Mouse (Mus musculus) left cerebral cortex, adult 9 months (tissue): ENCODE measurements at regions not wholly inside any gene's neighbourhood (a gene's known extent, or its start where the extent isn't known, plus 50 kb on each side); places are given as distances from the start of the nearest gene placed in this dataset.

Source experiments
- DNase-seq, 2 experiments: peaks; one replicate each; pipeline ENCODE4 v3.0.0; 2022; ENCODE audit warnings: low spot score in 2 of 2

DNA sequence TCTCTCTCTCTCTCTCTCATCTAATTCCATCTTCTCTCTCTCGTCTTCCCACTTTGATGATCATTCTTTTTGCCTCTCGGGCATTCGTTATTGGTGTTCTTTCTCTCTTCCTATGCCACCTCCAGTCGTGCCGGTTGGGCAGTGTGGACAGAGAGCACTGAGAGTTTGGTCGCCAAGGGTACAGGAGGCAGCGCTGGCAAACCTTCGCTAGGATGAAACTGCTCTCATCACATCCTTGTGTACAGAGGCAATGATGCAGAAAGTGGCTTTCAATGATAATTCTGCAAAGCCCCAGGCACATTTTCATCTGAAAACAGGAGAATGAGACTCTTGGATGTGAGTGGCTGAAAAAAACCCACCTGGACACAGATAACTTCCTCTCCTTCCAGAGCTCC lies 479.4 kb downstream of the Nuf2 start:
- no peak for DNase-seq

- no peak for DNase-seq
Observed at GRCm38 (mm10) chr1:169051085-169051862, 480.0 kb downstream of the Nuf2 start.

DNA sequence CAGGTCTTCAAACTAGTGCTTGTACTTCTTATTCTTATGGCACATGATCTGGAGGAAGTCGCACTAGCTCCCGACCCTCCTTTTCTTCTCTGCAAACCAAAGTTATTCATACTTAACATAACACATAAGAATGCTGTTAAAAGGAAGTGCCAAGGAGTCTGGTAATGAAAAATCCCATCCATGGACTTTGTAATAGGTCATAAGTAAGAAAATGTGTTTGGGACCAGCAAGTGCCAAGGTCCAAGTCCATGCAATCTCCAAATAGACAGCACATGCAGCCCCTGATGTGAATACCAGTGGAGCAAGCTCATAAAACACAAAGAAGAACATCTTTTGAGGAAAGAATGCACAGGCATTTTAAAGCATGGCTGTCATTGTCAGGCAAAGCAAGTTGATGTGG lies 481.4 kb downstream of the Nuf2 start:
- no peak for DNase-seq

DNA sequence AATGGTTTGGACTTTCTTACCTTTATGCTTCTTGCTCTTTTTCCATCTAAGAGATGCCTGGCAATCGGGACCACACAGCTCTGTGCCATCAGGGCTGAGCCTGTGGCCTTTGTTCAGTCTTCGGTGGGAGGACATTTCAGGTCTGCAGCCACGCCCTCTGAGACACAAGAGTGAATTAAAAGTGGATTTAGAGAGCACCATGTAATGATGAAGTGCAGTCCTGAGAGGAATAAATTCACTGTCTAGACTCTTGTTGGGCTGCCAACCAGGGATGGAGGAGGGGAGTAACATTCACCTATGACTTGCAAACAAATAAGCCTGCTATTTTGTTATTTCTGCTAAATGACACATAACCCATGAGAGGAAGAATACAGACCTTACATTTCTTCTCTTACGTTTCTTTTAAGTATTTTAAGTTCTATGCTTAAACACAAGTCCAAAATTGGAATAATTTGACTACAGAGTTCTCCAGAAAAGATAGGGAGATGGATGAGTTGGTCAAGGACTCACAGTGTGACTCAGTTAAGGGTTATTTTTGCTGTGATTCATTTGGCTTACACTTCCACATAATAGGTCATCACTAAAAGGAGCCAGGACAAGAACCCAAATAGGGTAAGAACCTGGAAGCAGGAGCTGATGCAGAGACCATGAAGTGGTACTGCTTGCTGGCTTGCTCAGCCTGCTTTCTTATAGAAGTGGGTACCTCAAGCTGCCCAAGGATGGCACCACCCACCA lies 484.3 kb downstream of the Nuf2 start:
- no peak for DNase-seq

DNA sequence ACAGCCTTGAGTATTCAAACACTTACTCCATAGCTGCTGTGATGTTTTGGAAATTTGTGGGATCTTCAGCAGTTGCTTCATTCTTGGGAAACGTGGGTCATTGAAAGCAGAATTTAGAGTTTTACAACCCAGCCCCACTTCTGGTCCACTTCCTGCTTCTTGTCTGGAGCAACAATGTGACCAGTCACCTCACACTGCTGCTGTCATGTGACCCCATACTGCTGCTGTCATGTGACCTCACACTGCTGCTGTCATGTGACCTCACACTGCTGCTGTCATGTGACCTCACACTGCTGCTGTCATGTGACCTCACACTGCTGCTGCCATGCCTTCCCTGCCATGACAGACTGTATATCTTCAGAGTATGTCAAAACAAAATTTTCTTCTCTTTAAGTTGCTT lies 497.7 kb downstream of the Nuf2 start:
- no peak for DNase-seq

DNA sequence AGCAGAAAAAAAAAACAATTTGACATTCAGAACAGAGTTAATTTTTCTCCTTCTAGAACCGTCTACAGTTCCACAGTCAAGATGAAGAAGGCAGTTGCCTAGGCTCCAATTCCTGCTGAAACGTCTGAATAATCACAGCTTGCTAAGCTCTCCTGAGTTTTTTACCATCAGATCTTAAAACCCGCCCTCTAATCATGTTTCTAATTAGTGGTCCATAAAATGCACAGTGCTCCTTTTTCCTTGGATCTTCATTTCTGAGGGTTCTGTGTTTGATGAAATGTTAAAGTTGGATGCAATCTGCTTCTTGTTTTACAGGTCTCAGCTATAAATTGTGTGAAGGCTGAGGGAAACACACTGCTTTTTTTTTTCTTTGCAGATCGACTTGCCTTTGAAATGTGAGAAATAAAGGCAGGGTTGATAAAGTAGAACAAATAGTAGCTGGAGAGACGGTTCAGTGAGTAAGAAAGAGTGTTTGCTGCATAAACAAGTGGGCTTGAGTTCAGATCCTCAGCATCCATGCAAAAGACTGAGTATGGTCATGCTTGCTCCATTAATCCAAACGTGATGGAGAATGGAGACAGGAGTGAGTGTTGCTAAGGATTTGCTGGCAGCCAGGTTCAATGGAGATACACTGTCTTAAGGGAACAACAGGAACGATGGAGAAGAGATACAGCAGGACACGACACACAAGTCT lies 499.3 kb downstream of the Nuf2 start:
- DNase-seq: no peak

DNA sequence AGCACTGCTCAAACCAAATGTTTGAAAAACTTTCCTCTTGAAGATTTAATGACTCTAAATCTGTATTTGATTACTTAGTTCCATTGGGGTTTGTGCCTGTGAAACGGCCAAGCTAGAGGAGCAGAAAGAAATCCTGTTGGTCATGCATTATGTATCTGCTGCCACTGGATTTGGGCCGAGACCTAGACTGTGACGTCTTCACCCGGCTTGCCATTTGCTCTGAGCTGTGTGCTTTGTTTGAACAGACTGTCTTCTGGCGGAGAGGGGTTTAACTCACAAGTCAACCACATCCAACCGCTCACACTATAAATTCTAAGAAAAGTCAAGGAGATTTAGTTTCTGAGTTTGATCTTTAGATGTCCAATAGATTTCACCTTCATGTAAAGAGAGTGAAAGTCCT lies 503.6 kb downstream of the Nuf2 start:
- DNase-seq: no peak

DNA sequence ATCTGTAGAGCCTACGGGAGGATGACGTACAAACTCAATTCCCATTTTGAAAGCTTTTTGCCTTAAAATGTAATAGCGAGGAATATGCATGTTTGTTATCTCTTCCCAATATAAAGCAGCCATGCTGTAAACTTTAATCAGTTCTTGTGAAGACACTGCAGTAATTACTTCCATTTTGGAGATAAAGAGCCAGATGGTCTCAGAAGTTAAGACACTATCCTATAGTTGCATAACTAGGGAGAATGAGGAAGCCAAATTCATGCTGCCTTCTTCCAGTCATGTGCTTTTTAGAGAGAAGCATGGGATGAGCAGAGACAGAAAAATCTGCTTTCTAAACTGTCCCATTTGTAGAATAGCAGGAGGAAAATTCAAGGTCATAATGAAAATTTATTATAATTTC lies 504.0 kb downstream of the Nuf2 start:
- peak in 1 of 2 experiments; percentile 7 for DNase-seq

GRCm38 (mm10) chr1:169024531-169024930 lies 506.7 kb downstream of the Nuf2 start:
- no peak for DNase-seq

DNA sequence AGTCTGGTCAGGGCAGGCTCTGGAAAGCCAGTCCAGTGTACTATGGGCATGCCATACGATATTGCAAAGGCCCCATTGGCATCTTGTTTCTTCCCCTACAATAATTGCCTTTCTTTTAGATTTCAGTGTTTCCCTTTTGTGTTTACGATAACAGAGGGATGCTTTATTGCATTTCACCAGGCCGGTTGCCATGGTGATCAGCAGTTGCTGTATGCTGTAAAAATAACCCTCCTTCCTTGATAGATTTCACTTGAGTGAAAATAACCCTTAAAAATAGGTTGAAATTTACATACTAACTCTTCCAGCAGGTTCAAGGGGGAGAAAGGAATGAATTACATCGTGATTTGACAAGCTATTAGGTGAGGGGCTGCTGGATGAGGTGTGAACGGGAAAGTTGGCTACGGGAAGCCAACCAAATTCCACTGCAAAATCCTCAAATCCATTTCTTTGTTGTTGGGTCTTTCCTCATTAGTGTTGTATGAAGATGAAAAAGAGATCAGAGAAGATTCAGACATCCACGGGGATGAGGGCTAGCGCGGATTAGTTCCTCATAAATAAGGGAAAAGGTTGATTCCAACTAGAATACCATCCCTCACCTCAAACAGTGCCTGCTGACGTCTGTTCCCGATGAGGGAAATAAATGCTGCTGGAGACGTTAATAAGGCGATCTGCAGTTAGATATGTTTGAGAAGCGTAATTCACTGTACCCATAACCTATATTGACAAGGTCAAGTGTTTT lies 539.6 kb downstream of the Nuf2 start:
- DNase-seq: peak; percentile 28 to 58

DNA sequence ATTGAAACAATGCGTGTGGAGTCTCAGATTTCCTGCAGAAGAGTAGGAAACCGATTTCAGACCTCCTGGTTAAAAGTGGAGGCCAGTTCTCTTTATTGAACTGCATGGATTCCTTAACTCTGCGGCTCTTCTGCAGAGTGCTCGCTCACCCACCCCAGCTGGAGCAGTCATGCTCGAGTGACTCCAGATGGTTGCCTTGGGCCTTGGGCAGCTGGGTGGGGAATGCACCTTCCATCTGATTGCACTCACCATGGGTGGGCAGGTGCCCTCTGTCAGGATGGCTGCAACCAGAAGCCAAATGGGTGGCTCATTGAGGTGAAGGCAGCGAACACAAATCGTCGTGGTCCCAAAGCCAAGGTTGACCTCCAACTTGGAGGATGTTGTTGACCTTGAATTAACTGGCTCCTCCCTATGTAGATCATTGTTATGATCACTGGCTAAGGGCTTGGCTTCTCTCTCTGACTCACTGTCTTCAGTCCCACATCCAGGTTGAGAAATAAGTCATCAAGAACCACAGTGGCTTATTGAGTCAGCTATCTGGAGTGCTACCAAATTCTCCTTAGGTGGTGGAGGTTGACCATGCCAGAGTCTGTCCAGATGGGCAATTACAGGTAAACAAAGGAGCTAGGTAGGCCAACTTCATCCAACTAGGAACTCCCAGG lies 543.1 kb upstream of the Pbx1 start:
- DNase-seq: no peak

GRCm38 (mm10) chr1:168969402-168969801 lies 537.3 kb upstream of the Pbx1 start:
- no peak for DNase-seq

DNA sequence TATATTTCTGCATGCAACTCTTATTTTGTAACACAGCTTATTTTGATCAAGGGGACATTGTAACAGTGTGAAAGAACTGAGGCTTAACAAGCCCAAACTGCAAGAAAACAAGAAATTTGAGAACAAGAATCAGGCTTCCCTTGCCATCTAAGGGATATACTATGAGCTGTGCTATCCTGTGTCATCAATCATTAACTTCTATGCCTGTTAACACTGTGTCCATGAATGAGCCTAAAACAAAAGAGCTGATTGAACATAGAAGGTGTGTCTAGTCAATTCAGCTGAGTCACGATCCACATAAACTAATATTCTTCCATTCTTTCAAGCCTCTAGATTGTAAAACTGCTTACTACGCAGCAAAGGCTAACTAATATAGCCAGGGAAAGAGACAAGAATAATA lies 535.3 kb upstream of the Pbx1 start:
- no peak for DNase-seq

GRCm38 (mm10) chr1:168964467-168964904 lies 532.4 kb upstream of the Pbx1 start:
- no peak for DNase-seq

DNA sequence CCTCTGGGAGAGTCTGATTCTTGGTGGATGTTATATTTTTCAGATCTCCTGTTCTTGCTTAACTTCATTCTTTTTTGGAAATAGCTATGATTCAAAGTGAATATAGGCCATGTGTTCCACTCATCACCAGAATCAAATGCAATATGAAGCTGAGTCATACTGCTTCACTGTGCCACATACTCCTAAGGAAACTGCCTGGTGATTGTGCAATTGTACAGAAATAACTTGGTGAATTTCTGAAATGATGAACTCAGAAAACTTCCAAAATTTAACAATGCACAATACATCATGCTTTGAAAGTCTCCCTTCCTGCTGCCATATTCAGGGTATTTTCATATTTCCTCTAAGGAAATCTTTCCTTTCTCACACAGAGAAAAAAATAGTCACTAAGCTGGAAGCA lies 518.9 kb upstream of the Pbx1 start:
- peak; percentile 5 to 19 for DNase-seq

- DNase-seq: no peak
Observed at GRCm38 (mm10) chr1:168924100-168924815, 492.2 kb upstream of the Pbx1 start.

DNA sequence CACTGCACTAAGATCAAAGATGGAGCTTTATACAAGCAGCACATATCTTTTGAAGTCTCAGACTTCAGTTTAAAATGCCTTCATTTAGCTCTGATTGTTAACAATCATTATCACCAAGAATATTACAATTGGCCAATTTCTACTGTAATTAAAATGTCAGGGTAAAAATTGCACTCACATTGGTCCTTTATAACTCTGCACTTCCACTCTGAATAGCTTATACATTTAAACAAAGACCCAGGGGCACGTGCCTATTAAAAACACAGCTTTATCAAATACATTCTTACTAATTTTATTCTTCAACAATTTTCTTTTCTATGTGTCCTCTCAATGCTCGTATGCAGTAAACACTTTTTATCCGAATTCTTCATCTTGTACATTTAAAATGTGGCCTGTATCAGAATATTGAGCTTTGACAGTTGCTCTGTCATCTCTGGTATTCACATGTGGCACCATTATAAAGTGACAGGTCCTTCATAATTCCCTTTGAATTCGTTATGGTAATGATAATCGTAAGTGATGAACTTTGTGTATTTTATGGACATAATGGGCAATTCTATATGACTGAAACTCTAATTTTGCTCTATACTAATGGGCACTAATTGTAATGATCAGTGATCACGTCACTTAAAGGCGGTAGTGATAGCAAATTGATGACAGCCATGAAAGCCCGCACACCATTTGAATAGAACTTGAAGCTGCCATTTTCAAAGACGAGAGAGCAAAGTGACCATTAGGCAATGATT lies 486.4 kb upstream of the Pbx1 start:
- DNase-seq: no peak

- no peak for DNase-seq
Observed at GRCm38 (mm10) chr1:168908684-168909175, 476.7 kb upstream of the Pbx1 start.

- no peak for DNase-seq
Observed at GRCm38 (mm10) chr1:168908192-168908591, 476.1 kb upstream of the Pbx1 start.

DNA sequence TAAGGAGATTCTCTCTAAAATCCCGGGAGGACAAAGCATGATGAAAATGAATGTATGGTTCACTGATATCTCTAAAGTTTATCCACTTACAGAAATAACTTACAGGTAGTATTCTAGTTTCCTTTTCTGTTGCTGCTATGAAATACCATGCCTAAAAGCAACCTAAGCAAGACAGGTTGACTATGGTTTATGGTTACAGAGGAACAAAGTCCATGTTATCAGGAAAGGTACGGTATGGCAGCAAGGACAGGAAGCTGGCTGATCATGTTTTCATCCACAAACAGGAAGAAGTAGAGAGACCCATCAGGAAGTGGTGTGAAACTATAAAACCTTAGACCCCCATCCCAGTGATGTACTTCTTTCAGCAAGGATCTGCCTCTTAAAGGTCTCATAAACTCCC lies 466.4 kb upstream of the Pbx1 start:
- no peak for DNase-seq
